Mouse (Mus musculus): ENCODE data around the gene Hist2h2aa2. TPM values are rescaled to one million over a fixed set of nuclear protein-coding genes. Genes with fewer than 3 reads are reported as not detected.
"Not testable (repeated sequence)": the region's sequence is repeated elsewhere in the genome, so short reads cannot be mapped to it uniquely, and the experiment has no call there.

Gene Hist2h2aa2
- total RNA-seq, 2 experiments from 2014 or later: 213 to 222 TPM

DNA sequence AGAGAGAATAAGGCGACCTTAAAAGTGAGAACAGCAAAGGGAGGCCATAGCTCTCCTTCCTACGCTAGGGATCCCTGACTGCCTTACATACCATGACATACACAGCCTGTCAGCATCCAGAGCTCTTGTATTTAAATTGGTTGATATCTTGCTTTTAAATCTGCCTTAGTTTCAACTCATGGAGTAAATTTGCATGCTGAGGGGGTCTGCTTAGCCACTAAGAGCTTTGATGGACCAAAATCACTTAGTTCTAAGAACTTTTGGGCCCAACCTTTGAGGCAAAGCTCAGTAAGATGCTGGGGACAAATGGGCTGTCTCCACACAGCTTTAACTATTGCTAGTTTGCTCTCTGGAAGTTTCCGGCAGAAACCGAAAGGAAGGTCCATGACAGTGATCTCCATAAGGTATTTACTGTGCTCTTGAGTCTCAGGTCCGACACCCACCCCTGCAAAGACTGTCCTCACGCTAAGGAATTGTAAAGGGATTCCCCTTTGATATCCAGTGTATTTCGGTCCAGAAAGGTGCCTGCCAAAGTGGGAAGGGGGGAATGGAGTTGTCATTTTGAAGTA, 2.7 kb downstream of the Hist2h2aa2 start:
- no peak for DNase-seq

DNA sequence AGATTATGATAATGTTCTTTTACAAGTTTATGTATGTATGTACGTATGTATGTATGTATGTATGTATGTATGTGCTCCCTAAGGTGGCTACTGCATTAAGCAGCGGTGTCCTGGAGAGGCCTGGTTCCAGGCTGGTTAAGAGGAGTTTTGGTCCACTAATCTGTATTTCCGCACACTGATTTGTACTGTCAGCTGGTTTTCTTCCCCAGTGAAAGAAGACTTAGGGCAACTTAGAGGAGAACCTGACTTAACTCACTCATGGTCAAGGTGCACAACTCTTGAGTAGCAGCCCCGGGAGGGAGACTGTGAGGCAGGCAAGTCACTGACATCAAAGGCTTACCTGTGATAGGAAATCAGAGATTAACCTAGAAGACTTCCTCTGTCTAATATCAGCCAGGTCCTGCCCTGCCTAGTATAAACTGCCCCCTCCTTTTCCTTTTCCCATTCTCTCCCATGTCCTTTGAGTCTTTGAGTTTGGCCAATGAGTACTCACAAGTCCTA, 3.2 kb downstream of the Hist2h2aa2 start:
- DNase-seq: no peak

DNA sequence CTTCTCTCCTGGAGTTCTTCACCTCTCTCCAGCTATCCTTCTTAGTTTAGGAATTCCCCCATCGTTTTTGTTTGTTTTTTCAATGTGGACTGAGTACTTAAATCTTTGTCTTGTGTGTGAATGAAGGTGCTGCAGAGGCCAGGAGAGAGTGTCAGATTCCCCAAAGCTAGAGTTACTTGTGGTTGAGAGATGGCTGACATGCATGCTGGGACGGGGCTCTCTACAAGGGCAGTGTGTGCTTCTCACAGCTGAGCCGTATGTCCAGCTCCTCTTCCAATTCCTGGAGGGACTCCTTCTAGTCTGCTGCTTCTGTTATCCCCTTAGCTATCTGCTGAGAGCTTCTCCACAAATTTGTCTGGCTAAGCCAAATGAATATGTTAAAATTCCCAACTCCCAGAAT, 4.2 kb downstream of the Hist2h2aa2 start:
- no peak for DNase-seq

DNA sequence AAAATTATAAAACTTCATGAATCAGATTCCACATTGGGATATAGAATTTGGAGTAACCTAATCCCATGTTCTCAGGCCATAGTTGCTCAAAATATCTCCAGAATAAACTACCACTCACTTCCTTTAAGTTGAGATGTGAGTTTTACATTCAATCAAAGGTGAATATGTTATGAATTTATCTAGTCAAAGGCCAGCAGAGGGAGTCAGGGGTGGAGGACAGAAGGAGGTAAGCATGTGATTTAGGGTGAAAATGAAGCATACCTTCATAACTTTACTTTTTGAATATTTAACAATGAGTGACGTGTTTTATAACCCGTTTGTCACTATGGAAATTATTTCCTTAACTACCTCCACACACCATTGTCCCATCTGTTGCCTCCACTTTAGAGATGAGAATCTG, 5.2 kb downstream of the Hist2h2aa2 start:
- no peak for DNase-seq

DNA sequence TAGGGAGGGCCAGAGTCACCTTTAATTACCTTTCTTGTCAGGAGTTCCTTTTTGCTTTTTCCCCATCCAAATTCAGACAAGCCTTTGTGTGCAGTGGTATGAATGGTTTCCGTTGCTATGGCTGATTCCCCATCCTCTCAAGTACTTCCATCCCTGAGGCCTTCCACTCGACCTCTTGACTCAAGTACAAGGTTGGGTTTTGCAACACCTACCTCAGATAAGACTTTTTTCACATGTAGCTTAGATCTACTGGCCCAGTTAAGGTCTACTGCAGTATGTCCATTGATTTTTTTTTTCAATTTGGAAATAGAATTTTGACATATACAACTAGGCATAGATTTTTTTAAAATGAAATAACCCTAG, 8.3 kb downstream of the Hist2h2aa2 start:
- no peak for DNase-seq

- no peak for DNase-seq
Measured at GRCm38 (mm10) chr3:96230910-96231757, 8.9 kb downstream of the Hist2h2aa2 start.

- no peak for DNase-seq
Measured at GRCm38 (mm10) chr3:96230404-96230803, 9.7 kb downstream of the Hist2h2aa2 start.

GRCm38 (mm10) chr3:96228828-96229227, 11.2 kb downstream of the Hist2h2aa2 start:
- DNase-seq: no peak

DNA sequence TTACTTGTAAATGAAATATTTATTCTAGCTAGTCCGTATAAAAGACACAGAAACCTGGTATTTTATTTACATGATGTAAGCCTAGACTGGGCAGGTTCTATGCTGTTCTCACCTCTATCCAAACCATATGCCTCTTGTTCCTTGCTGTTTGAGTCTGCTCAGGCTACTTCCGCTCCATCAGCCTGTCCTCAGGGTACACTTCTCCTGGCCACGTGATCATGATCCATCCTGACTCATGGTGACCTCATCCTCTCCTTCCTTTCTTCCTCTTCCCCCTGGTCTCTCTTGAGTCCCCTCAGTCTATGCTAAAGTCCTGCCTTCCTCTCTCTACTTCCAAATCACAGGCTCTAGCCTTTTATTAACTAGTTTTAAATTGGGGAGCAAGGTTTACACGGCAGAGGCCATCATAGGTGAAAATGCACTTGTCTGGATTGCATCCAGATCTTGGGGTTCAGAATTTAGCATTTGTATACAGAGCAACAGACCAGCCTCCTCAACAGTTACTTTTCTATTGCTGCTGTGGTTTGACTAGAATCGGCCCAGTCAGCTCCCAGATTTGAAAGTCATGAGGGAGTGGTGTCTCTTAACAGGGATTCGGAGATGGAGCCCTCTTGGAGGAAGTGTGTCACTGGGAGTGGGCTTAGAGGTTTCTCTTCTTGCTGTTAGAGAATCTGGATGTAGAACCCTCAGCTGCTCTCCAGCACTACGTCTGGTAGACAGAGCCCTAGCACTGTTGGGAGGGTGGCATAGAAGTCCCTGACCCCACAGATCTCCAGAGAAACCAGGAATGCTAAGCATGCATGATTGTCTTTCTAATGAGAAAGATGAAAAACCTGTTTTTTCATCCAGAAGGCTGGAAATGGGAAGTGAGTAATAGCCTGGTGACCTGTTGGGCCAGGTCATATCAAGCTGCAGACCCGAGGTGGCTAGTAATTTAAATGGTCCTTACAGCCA, 13.1 kb downstream of the Hist2h2aa2 start:
- peak; percentile 34 for DNase-seq

GRCm38 (mm10) chr3:96225421-96225820, 14.7 kb downstream of the Hist2h2aa2 start:
- no peak for DNase-seq

DNA sequence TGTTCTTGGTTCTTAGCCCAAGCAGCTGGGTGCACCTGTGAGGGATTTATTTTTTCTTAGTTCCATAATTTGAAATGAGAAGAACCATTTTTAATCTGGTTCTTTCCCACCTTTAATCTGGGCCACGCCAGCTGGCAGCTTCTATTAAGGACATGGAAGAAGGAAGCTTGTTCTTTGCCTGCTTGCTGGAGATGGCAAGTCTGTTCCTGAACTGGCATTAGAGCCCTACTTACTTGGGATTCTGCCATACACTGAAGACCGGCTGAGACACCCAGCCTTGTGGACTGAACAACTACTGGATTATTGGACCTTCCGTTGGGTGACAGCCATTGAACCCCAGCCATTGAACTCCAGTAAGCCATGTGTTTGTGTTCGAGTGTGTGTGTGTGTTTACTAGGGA, 17.3 kb downstream of the Hist2h2aa2 start:
- no peak for DNase-seq

- no peak for DNase-seq
Measured at GRCm38 (mm10) chr3:96221640-96222038, 18.4 kb downstream of the Hist2h2aa2 start.

- DNase-seq: peak; percentile 81
Measured at GRCm38 (mm10) chr3:96220765-96221639, 19.1 kb downstream of the Hist2h2aa2 start, which contains the start of the genes Hist2h2ac and Hist2h2be. TSS of gene Hist2h2ac (minus strand) at chr3:96220880. TSS of gene Hist2h2be (plus strand) at chr3:96221119.

DNA sequence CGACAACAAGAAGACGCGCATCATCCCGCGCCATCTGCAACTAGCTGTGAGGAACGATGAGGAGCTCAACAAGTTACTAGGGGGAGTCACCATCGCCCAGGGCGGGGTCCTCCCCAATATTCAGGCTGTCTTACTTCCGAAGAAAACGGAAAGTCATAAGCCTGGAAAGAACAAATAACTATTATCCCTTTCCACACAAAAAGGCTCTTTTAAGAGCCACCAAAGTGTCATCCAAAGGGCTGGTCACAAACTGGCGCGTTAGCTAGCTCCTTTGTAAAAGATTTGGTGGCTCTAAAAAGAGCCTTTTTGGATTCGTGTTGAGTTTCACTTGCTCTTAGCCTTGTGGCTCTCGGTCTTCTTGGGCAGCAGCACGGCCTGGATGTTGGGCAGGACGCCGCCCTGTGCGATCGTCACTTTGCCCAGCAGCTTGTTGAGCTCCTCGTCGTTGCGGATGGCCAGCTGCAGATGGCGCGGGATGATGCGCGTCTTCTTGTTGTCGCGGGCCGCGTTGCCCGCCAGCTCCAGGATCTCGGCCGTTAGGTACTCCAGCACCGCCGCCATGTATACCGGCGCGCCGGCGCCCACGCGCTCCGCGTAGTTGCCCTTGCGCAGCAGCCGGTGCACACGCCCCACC, 19.8 kb downstream of the Hist2h2aa2 start:
- DNase-seq: not testable (repeated sequence)

GRCm38 (mm10) chr3:96219661-96220130, 20.4 kb downstream of the Hist2h2aa2 start, which contains the start of the genes Bola1 and Hist2h2ab:
TSS of gene Bola1 (minus strand) at chr3:96219709.
TSS of gene Hist2h2ab (plus strand) at chr3:96219865.
- peak; percentile 73 for DNase-seq

DNA sequence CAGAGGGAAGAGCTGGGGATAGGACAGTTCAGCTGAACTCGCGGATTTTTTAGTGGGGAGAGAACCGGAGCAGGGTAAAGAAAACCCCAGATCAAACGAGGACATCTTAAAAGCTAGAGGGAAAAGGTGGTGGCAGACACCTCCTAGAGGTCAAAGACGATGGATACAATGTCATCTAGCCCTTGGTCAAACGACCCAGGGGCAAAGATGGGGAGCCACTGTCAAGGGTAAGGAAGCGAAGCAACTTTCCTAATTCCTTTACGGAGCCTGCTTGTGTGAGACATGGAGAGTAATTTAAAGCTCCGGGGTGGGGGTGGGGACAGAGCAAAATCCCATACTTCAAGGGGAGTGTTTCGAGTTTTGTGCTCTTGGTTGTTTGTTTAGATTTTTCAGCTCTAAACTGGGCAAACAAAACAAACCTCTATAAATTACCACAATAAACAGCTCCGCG, 20.9 kb downstream of the Hist2h2aa2 start:
- peak; percentile 22 for DNase-seq

GRCm38 (mm10) chr3:96209242-96209641, 30.8 kb downstream of the Hist2h2aa2 start:
- DNase-seq: no peak

- no peak for DNase-seq
Measured at GRCm38 (mm10) chr3:96207819-96208218, 32.3 kb downstream of the Hist2h2aa2 start.

- DNase-seq: no peak
Measured at GRCm38 (mm10) chr3:96199731-96200130, 40.3 kb downstream of the Hist2h2aa2 start.

DNA sequence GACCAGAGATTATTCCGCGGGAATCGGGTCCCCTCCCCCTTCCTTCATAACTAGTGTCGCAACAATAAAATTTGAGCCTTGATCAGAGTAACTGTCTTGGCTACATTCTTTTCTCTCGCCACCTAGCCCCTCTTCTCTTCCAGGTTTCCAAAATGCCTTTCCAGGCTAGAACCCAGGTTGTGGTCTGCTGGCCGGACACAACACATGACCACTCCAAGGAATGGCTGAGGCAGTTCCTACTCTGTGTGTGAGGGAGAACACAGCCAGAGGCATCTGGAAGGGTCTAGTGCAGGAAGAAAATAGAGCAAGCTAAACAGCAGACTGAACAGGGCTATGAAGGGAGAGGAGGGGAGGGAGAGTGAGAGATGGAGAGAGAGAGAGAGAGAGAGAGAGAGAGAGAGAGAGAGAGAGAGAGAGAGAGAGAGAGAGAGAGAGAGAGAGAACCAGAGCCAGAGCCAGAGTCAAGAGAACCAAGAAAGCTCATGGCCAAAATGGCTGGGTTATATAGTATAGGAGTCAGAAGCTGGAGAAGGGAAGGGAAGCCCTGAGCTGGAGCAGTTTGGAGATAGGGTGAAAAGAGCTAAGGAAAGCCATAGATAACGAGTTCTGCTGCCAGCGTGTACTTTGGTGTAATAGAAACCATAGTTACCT, 41.4 kb downstream of the Hist2h2aa2 start:
- not testable (repeated sequence) for DNase-seq
